Mouse (Mus musculus) midbrain, embryonic 11.5 days (tissue): ENCODE results near the gene Zfp605. TPM values are rescaled to one million over a fixed set of nuclear protein-coding genes. Genes with fewer than 3 reads are reported as not detected.

Experiments used
- ATAC-seq: fragments of 200-750 bp; cut with Nextera tagmentation; 2 replicates; pipeline ENCODE4 v1.8.0; 2017; ENCODE audit warnings: moderate TSS enrichment, moderate library complexity; ENCODE audit not compliant: low FRiP score
- DNase-seq: peaks from one replicate; pipeline ENCODE4 v3.0.0; 2015; ENCODE audit warnings: low spot score; ENCODE audit errors: missing footprints
- H3K27ac ChIP-seq: fragments of 300-500 bp; sonication (generic); 2 replicates; pipeline ENCODE4 v1.5.1; 2014; ENCODE audit warnings: low read depth, low read length
- H3K27me3 ChIP-seq: fragments of 300-500 bp; sonication (generic); 2 replicates; pipeline ENCODE4 v1.6.1; 2014; ENCODE audit warnings: mild to moderate bottlenecking, low read length, moderate library complexity, mixed read lengths; ENCODE audit not compliant: control insufficient read depth, insufficient read depth
- H3K36me3 ChIP-seq: fragments of 300-500 bp; sonication (generic); 2 replicates; pipeline ENCODE4 v1.6.1; 2014; ENCODE audit warnings: mild to moderate bottlenecking, low read length, moderate library complexity, mixed read lengths; ENCODE audit not compliant: control insufficient read depth, insufficient read depth
- H3K4me1 ChIP-seq: fragments of 300-500 bp; sonication (generic); 2 replicates; pipeline ENCODE4 v1.6.1; 2014; ENCODE audit warnings: low read length; ENCODE audit not compliant: control insufficient read depth, insufficient read depth
- H3K4me2 ChIP-seq: fragments of 300-500 bp; sonication (generic); 2 replicates; pipeline ENCODE4 v1.6.1; 2014; ENCODE audit warnings: mild to moderate bottlenecking, moderate library complexity
- H3K4me3 ChIP-seq: fragments of 300-500 bp; sonication (generic); 2 replicates; pipeline ENCODE4 v1.5.1; 2014; ENCODE audit warnings: low read depth, low read length
- H3K9ac ChIP-seq: fragments of 300-500 bp; sonication (generic); 2 replicates; pipeline ENCODE4 v1.6.1; 2014; ENCODE audit warnings: low read length
- H3K9me3 ChIP-seq: fragments of 300-500 bp; sonication (generic); 2 replicates; pipeline ENCODE4 v1.6.1; 2016; ENCODE audit warnings: low read length; ENCODE audit not compliant: control insufficient read depth
- WGBS: fragments of 180-500 bp; shearing (Covaris S2); extraction: QIAGEN DNeasy Blood & Tissue Kit; methylation state at CpG from one replicate; pipeline ENCODE4 v1.1.7; 2014; 5-methylcytosine and 5-hydroxymethylcytosine counted together
- polyA plus RNA-seq: library from polyadenylated mRNA; unstranded; fragments of >200 nt; fragmentation: Nextera tagmentation; extraction: Ambion mirVana; gene quantifications from 2 replicates; pipeline ENCODE4 v1.2.1, GENCODE M21; 2014

Zfp605 gene
- polyA plus RNA-seq, 1 experiment from 2014 or later: 6.4 TPM

GRCm38 (mm10) chr5:110099656-110100580 is 10.0 kb upstream of the Zfp605 start, which contains the start of gene Plcxd1:
TSS of gene Plcxd1 (plus strand) at chr5:110099969.
- Histone ChIP-seq H3K9ac (no peak within 1 kb of the TSS), H3K27ac (no peak within 1 kb of the TSS), H3K4me1 (peaks cover 15% of the 10 kb centered on the region), H3K36me3 (peaks cover 21% of the 10 kb centered on the region; the same call in 1 of the 2 replicates), H3K4me2 (peak within 1 kb of the TSS; percentile 49), H3K9me3 (no peaks in the 10 kb centered on the region), H3K27me3 (peaks cover 5% of the 10 kb centered on the region; the same call in 1 of the 2 replicates), H3K4me3 (peak within 1 kb of the TSS; percentile 23; the same call in 1 of the 2 replicates)
- WGBS: 4% methylated on average over 25 of the region's 25 CpGs
- ATAC-seq (peak; percentile 12; the same call in 1 of the 2 replicates), DNase-seq (peak; percentile 89)

GRCm38 (mm10) chr5:110100921-110101631 is 8.8 kb upstream of the Zfp605 start:
- peaks cover 5% of the 10 kb centered on the region; the same call in 1 of the 2 replicates for H3K27me3 ChIP-seq
- no peak overlapping the region for H3K9ac ChIP-seq
- peak overlapping the region; percentile 49 for H3K4me2 ChIP-seq
- peak; percentile 34 for ATAC-seq
- DNase-seq: no peak
- H3K4me3 ChIP-seq: peak overlapping the region; percentile 23
- peaks cover 15% of the 10 kb centered on the region for H3K4me1 ChIP-seq
- WGBS: 1% methylated on average over 34 of the region's 37 CpGs
- no peaks in the 10 kb centered on the region for H3K9me3 ChIP-seq
- no peak overlapping the region for H3K27ac ChIP-seq
- H3K36me3 ChIP-seq: peaks cover 26% of the 10 kb centered on the region; the same call in 1 of the 2 replicates

GRCm38 (mm10) chr5:110101716-110102347 is 8.1 kb upstream of the Zfp605 start:
- DNase-seq (peak; percentile 88), ATAC-seq (peak; percentile 36)
- 19% methylated on average over 34 of the region's 34 CpGs for WGBS
- Histone ChIP-seq H3K4me1 (peaks cover 20% of the 10 kb centered on the region), H3K4me2 (peak overlapping the region; percentile 49), H3K36me3 (peaks cover 26% of the 10 kb centered on the region; the same call in 1 of the 2 replicates), H3K9ac (0 out of 2 replicates have a peak overlapping the region, but pooled peaks have one; percentile 9), H3K27ac (no peak overlapping the region), H3K27me3 (peaks cover 5% of the 10 kb centered on the region; the same call in 1 of the 2 replicates), H3K9me3 (no peaks in the 10 kb centered on the region), H3K4me3 (peak overlapping the region; percentile 23)

GRCm38 (mm10) chr5:110102429-110102828 is 7.5 kb upstream of the Zfp605 start:
- peaks cover 5% of the 10 kb centered on the region; the same call in 1 of the 2 replicates for H3K27me3 ChIP-seq
- H3K4me2 ChIP-seq: no peak overlapping the region
- DNase-seq: no peak
- H3K27ac ChIP-seq: no peak overlapping the region
- peaks cover 26% of the 10 kb centered on the region; the same call in 1 of the 2 replicates for H3K36me3 ChIP-seq
- H3K4me3 ChIP-seq: no peak overlapping the region
- no peak for ATAC-seq
- peaks cover 23% of the 10 kb centered on the region for H3K4me1 ChIP-seq
- 95% methylated on average over 13 of the region's 13 CpGs for WGBS
- no peaks in the 10 kb centered on the region for H3K9me3 ChIP-seq
- no peak overlapping the region for H3K9ac ChIP-seq

- DNase-seq (no peak), ATAC-seq (no peak)
- Histone ChIP-seq H3K27ac (no peak overlapping the region), H3K36me3 (peaks cover 26% of the 10 kb centered on the region; the same call in 1 of the 2 replicates), H3K4me3 (no peak overlapping the region), H3K4me1 (peaks cover 23% of the 10 kb centered on the region), H3K9ac (no peak overlapping the region), H3K9me3 (no peaks in the 10 kb centered on the region), H3K27me3 (peaks cover 5% of the 10 kb centered on the region; the same call in 1 of the 2 replicates), H3K4me2 (no peak overlapping the region)
- WGBS: 95% methylated on average over 19 of the region's 19 CpGs
Measured at GRCm38 (mm10) chr5:110102853-110103625, 6.9 kb upstream of the Zfp605 start.

GRCm38 (mm10) chr5:110103901-110104615 is 5.8 kb upstream of the Zfp605 start:
- ATAC-seq (no peak), DNase-seq (no peak)
- H3K27ac ChIP-seq: no peak overlapping the region
- WGBS: 96% methylated on average over 27 of the region's 27 CpGs
- no peak overlapping the region for H3K4me2 ChIP-seq
- no peak overlapping the region for H3K4me3 ChIP-seq
- H3K36me3 ChIP-seq: peaks cover 26% of the 10 kb centered on the region; the same call in 1 of the 2 replicates
- H3K9me3 ChIP-seq: no peaks in the 10 kb centered on the region
- no peak overlapping the region for H3K9ac ChIP-seq
- H3K27me3 ChIP-seq: peaks cover 5% of the 10 kb centered on the region; the same call in 1 of the 2 replicates
- peaks cover 23% of the 10 kb centered on the region for H3K4me1 ChIP-seq

- WGBS: 95% methylated on average over 36 of the region's 36 CpGs
- H3K9ac ChIP-seq: no peak overlapping the region
- H3K36me3 ChIP-seq: peaks cover 26% of the 10 kb centered on the region; the same call in 1 of the 2 replicates
- ATAC-seq: no peak
- H3K4me3 ChIP-seq: no peak overlapping the region
- H3K4me2 ChIP-seq: no peak overlapping the region
- no peak for DNase-seq
- peaks cover 23% of the 10 kb centered on the region for H3K4me1 ChIP-seq
- no peaks in the 10 kb centered on the region for H3K9me3 ChIP-seq
- H3K27me3 ChIP-seq: peaks cover 5% of the 10 kb centered on the region; the same call in 1 of the 2 replicates
- no peak overlapping the region for H3K27ac ChIP-seq
Measured at GRCm38 (mm10) chr5:110104616-110105380, 5.1 kb upstream of the Zfp605 start.
